Mouse (Mus musculus) CH12.LX (cell line): ENCODE results near the gene Sept4. TPM values are rescaled to one million over a fixed set of nuclear protein-coding genes. Genes with fewer than 3 reads are reported as not detected.

Source experiments
- DNase-seq: peaks from one replicate; pipeline ENCODE4 v3.0.0-alpha.2; 2013; ENCODE audit errors: extremely low read depth
- H3K27ac ChIP-seq: 2 replicates; pipeline ENCODE4 v1.5.1; 2012; ENCODE audit warnings: low read depth, mild to moderate bottlenecking, control low read depth, moderate library complexity; ENCODE audit not compliant: insufficient read depth
- H3K27me3 ChIP-seq: replicated peaks from 2 replicates; pipeline ENCODE3; 2012; ENCODE audit warnings: inconsistent platforms
- H3K36me3 ChIP-seq, 2 experiments: replicated peaks in 1 of 2; 2 replicates each; pipeline versions ENCODE3 to v1.6.1; 2012; ENCODE audit warnings: inconsistent platforms in 1 of 2, low read length in 1 of 2, mild to moderate bottlenecking in 1 of 2, mixed read lengths in 1 of 2, moderate library complexity in 1 of 2; ENCODE audit not compliant: control insufficient read depth in 1 of 2, insufficient read depth in 1 of 2
- H3K4me1 ChIP-seq, 2 experiments: 2 replicates each; pipeline ENCODE4 v1.6.1; 2012; ENCODE audit warnings: inconsistent platforms in 1 of 2, moderate library complexity in 1 of 2; ENCODE audit not compliant: insufficient read depth in 2 of 2, control insufficient read depth in 1 of 2
- H3K4me2 ChIP-seq: 2 replicates; pipeline ENCODE4 v1.6.1; 2012; ENCODE audit warnings: low read depth, mild to moderate bottlenecking, control low read depth; ENCODE audit not compliant: poor library complexity, insufficient read depth, severe bottlenecking
- H3K4me3 ChIP-seq, 3 experiments: fragments of 150-350 bp in 1 of 3; sonication (generic) in 1 of 3; replicated peaks in 1 of 3; 2 replicates each; pipeline versions ENCODE3 to v1.5.1; 2011 to 2012; ENCODE audit warnings: low read depth in 2 of 3, low read length in 2 of 3, mild to moderate bottlenecking in 2 of 3, moderate library complexity in 2 of 3, control low read depth in 1 of 3, improper control_type of control experiment in 1 of 3, inconsistent platforms in 1 of 3, mixed read lengths in 1 of 3; ENCODE audit not compliant: poor library complexity in 1 of 3
- H3K79me2 ChIP-seq: replicated peaks from 2 replicates; pipeline ENCODE4 v1.6.1; 2012; ENCODE audit warnings: mild to moderate bottlenecking, moderate library complexity; ENCODE audit not compliant: control insufficient read depth, poor library complexity, insufficient read depth, severe bottlenecking; ENCODE audit errors: extremely low read depth
- H3K9ac ChIP-seq: 2 replicates; pipeline ENCODE4 v1.6.1; 2012; ENCODE audit warnings: low read depth, mild to moderate bottlenecking, control low read depth, moderate library complexity; ENCODE audit not compliant: insufficient read depth
- H3K9me3 ChIP-seq: replicated peaks from 2 replicates; pipeline ENCODE3; 2012; ENCODE audit warnings: low read length, inconsistent platforms, mixed read lengths
- BHLHE40 ChIP-seq: IDR thresholded peaks from 2 replicates; pipeline ENCODE4 v1.6.1; 2011; ENCODE audit warnings: mild to moderate bottlenecking, low read depth, low read length, improper control_type of control experiment
- CHD1 ChIP-seq: IDR thresholded peaks from 2 replicates; pipeline ENCODE4 v1.6.1; 2012; ENCODE audit warnings: low read depth, low read length, improper control_type of control experiment, inconsistent platforms
- CTCF ChIP-seq, 2 experiments: IDR thresholded peaks in 1 of 2; conservative IDR thresholded peaks in 1 of 2; 2 replicates each; pipeline ENCODE4 v1.5.1; 2011 to 2012; ENCODE audit warnings: low read depth in 2 of 2, low read length in 2 of 2, improper control_type of control experiment in 1 of 2, inconsistent platforms in 1 of 2, mild to moderate bottlenecking in 1 of 2, moderate library complexity in 1 of 2
- ELF1 ChIP-seq: IDR thresholded peaks from 2 replicates; pipeline ENCODE4 v1.6.1; 2014; ENCODE audit warnings: low read depth, mild to moderate bottlenecking, inconsistent platforms, low read length, improper control_type of control experiment
- EP300 ChIP-seq: IDR thresholded peaks from 2 replicates; pipeline ENCODE4 v1.6.1; 2011; ENCODE audit warnings: low read length, improper control_type of control experiment
- ETS1 ChIP-seq: conservative IDR thresholded peaks from 2 replicates; pipeline ENCODE4 v1.6.1; 2012; ENCODE audit warnings: low read depth, mild to moderate bottlenecking, inconsistent platforms, low read length, improper control_type of control experiment, moderate library complexity
- HCFC1 ChIP-seq: IDR thresholded peaks from 2 replicates; pipeline ENCODE4 v1.6.1; 2012; ENCODE audit warnings: low read depth, mild to moderate bottlenecking, inconsistent platforms, low read length, improper control_type of control experiment
- IRF4 ChIP-seq: IDR thresholded peaks from 2 replicates; pipeline ENCODE4 v1.6.1; 2014; ENCODE audit warnings: low read depth, mild to moderate bottlenecking, inconsistent platforms, low read length, improper control_type of control experiment
- JUN ChIP-seq: IDR thresholded peaks from 2 replicates; pipeline ENCODE4 v1.6.1; 2011; ENCODE audit warnings: low read depth, mild to moderate bottlenecking, low read length, improper control_type of control experiment, moderate library complexity; ENCODE audit not compliant: insufficient read depth
- JUND ChIP-seq: conservative IDR thresholded peaks from 2 replicates; pipeline ENCODE4 v1.6.1; 2011; ENCODE audit warnings: low read depth, low read length, improper control_type of control experiment
- KAT2A ChIP-seq: IDR thresholded peaks from 2 replicates; pipeline ENCODE4 v1.6.1; 2012; ENCODE audit warnings: low read length, improper control_type of control experiment, inconsistent platforms; ENCODE audit not compliant: insufficient replicate concordance
- MAX ChIP-seq: IDR thresholded peaks from 2 replicates; pipeline ENCODE4 v1.6.1; 2011; ENCODE audit warnings: low read length, improper control_type of control experiment
- MXI1 ChIP-seq: IDR thresholded peaks from 2 replicates; pipeline ENCODE4 v1.6.1; 2011; ENCODE audit warnings: mild to moderate bottlenecking, low read depth, low read length, improper control_type of control experiment
- NRF1 ChIP-seq: IDR thresholded peaks from 2 replicates; pipeline ENCODE4 v1.6.1; 2014; ENCODE audit warnings: low read depth, mild to moderate bottlenecking, inconsistent platforms, low read length, improper control_type of control experiment, moderate library complexity
- PAX5 ChIP-seq: IDR thresholded peaks from 2 replicates; pipeline ENCODE4 v1.6.1; 2012; ENCODE audit warnings: low read length, inconsistent platforms, mixed read lengths
- POLR2A ChIP-seq: IDR thresholded peaks from 2 replicates; pipeline ENCODE4 v1.6.1; 2011; ENCODE audit warnings: low read depth, mild to moderate bottlenecking, improper control_type of control experiment, low read length
- POLR2AphosphoS2 ChIP-seq: IDR thresholded peaks from 2 replicates; pipeline ENCODE4 v1.6.1; 2011; ENCODE audit warnings: low read depth, low read length, improper control_type of control experiment
- RAD21 ChIP-seq: IDR thresholded peaks from 2 replicates; pipeline ENCODE4 v1.6.1; 2011; ENCODE audit warnings: low read depth, mild to moderate bottlenecking, low read length, improper control_type of control experiment, moderate library complexity
- RCOR1 ChIP-seq: conservative IDR thresholded peaks from 2 replicates; pipeline ENCODE4 v1.6.1; 2012; ENCODE audit warnings: low read depth, mild to moderate bottlenecking, inconsistent platforms, low read length, improper control_type of control experiment
- SMC3 ChIP-seq: IDR thresholded peaks from 2 replicates; pipeline ENCODE4 v1.6.1; 2011; ENCODE audit warnings: low read depth, low read length, improper control_type of control experiment
- TCF12 ChIP-seq: IDR thresholded peaks from 2 replicates; pipeline ENCODE4 v1.6.1; 2014; ENCODE audit warnings: low read depth, mild to moderate bottlenecking, inconsistent platforms, low read length, improper control_type of control experiment
- UBTF ChIP-seq: IDR thresholded peaks from 2 replicates; pipeline ENCODE4 v1.6.1; 2012; ENCODE audit warnings: low read depth, mild to moderate bottlenecking, inconsistent platforms, low read length, improper control_type of control experiment, moderate library complexity
- USF2 ChIP-seq: conservative IDR thresholded peaks from 2 replicates; pipeline ENCODE4 v1.6.1; 2011; ENCODE audit warnings: low read depth, low read length, improper control_type of control experiment
- ZC3H11A ChIP-seq: IDR thresholded peaks from 2 replicates; pipeline ENCODE4 v1.6.1; 2012; ENCODE audit warnings: low read depth, mild to moderate bottlenecking, inconsistent platforms, low read length, improper control_type of control experiment
- ZMIZ1 ChIP-seq: IDR thresholded peaks from 2 replicates; pipeline ENCODE4 v1.6.1; 2012; ENCODE audit warnings: low read depth, mild to moderate bottlenecking, inconsistent platforms, low read length, improper control_type of control experiment
- ZNF384 ChIP-seq: IDR thresholded peaks from 2 replicates; pipeline ENCODE4 v1.6.1; 2012; ENCODE audit warnings: low read depth, low read length, improper control_type of control experiment, inconsistent platforms
- dilution Hi-C: fragments of 300-500 bp; cut with MboI; formaldehyde crosslinking; loops from 2 replicates; pipeline ENCODE4 v1.14.3; 2020; ENCODE audit warnings: low sequenced_read_pairs; ENCODE audit not compliant: extremely low pct_unique_long_range_greater_than_20kb, extremely low pct_ligation_motif_present
- in situ Hi-C: fragments of 300-500 bp; cut with MboI; formaldehyde crosslinking; loops from 3 replicates; pipeline ENCODE4 v1.14.3; 2019; ENCODE audit warnings: low sequenced_read_pairs, low pct_ligation_motif_present, low pct_unique_long_range_greater_than_20kb, mixed read lengths
- polyA plus RNA-seq: library from polyadenylated mRNA; unstranded; fragments of >175 nt; gene quantifications from 2 replicates; pipeline ENCODE4 v1.2.1, GENCODE M21; 2012; ENCODE audit warnings: low read depth; ENCODE audit not compliant: insufficient read length
- total RNA-seq, 2 experiments: library from RNA; depleted of rRNA; stranded (reverse); fragments of 300-350 nt in 1 of 2; fragments of >200 nt in 1 of 2; gene quantifications; 2 replicates each; pipeline ENCODE4 v1.2.3; 2012 to 2014

Sept4 gene
- total and polyA plus RNA-seq, 3 experiments: 0.32 to 1.7 (median 1.5) TPM

DNA sequence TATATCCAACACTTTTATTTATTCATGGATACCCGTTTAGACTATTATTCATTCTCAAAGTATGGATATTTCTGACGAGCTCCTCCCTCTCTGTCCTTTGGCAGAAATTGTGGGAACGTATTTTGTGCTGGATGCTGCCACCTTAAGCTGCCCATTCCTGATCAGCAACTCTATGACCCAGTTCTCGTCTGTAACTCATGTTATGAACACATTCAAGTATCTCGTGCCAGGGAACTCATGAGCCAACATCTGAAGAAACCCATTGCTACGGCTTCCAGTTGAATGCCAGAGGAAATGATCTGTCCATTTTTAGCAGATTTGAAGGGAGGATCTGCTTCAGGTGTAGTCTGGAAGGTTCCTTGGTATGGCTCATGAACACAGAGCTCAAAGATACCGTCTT, 45.3 kb downstream of the Sept4 start:
- Histone ChIP-seq H3K4me1 (no peaks in the 10 kb centered on the region), H3K27ac (no peak overlapping the region), H3K9ac (no peak overlapping the region), H3K27me3 (no peaks in the 10 kb centered on the region), H3K9me3 (peaks cover 9% of the 10 kb centered on the region), H3K4me3 (no peak overlapping the region), H3K36me3 (peaks cover 74 to 92% of the 10 kb centered on the region in 2 experiments), H3K4me2 (no peak overlapping the region), H3K79me2 (no peaks in the 10 kb centered on the region)
- TF ChIP-seq ETS1: no peak
- no peak for TF ChIP-seq BHLHE40
- no peak for TF ChIP-seq ELF1
- no peak for TF ChIP-seq RAD21
- no peak for TF ChIP-seq ZC3H11A
- TF ChIP-seq UBTF: no peak
- TF ChIP-seq JUND: no peak
- TF ChIP-seq CHD1: no peak
- TF ChIP-seq MAX: no peak
- no peak for TF ChIP-seq POLR2A
- TF ChIP-seq RCOR1: no peak
- no peak for TF ChIP-seq TCF12
- TF ChIP-seq ZMIZ1: no peak
- no peak for TF ChIP-seq KAT2A
- no peak for TF ChIP-seq PAX5
- TF ChIP-seq MXI1: no peak
- no peak for TF ChIP-seq IRF4
- dilution Hi-C loops (no loop called here), in situ Hi-C loops (no loop called here)
- no peak for DNase-seq

DNA sequence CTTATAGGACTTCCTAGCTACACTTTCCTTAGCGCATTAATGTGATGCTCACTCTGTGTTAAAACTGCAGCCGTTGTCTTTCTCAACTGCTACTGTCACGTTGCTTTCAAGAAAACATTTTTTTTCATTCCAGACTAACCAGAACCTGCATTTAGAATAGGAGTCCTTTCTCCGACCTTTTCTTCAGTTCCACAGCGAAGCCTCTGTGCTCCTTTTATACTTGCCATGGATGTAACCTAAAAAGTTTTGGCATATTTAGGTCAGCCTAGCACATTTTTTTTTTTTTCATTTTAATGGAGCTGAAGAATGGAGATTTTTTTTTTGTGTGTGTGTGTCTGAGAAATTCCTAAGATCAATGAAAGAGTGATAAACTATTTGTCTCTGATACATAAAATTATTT, 46.8 kb downstream of the Sept4 start:
- peaks cover 9% of the 10 kb centered on the region for H3K9me3 ChIP-seq
- H3K36me3 ChIP-seq: peaks cover 64 to 81% of the 10 kb centered on the region in 2 experiments
- no peak overlapping the region for H3K4me3 ChIP-seq
- no peaks in the 10 kb centered on the region for H3K27me3 ChIP-seq
- no peaks in the 10 kb centered on the region for H3K79me2 ChIP-seq
- H3K4me2 ChIP-seq: no peak overlapping the region
- dilution Hi-C loops (no loop called here), in situ Hi-C loops (no loop called here)
- TF ChIP-seq RAD21 (no peak), CTCF (conservative IDR thresholded peaks at IDR 0.05 in 1 of 2, IDR thresholded peaks at IDR 0.05 in 1 of 2; ENCODE audit: low read depth in 2 of 2, low read length in 2 of 2) (no peak), NRF1 (no peak), POLR2AphosphoS2 (no peak), ZC3H11A (no peak), USF2 (no peak), SMC3 (no peak), JUN (no peak), EP300 (no peak), HCFC1 (no peak), BHLHE40 (no peak), MXI1 (no peak), JUND (no peak), ZMIZ1 (no peak), ZNF384 (no peak), KAT2A (no peak), IRF4 (no peak)
- TF ChIP-seq, all 38 proteins: peak for 0
- H3K9ac ChIP-seq: no peak overlapping the region
- no peak overlapping the region for H3K27ac ChIP-seq
- DNase-seq: no peak
- H3K4me1 ChIP-seq: no peaks in the 10 kb centered on the region
